Mouse (Mus musculus) heart, adult 2 months (tissue): ENCODE results near the gene D430041D05Rik. TPM values are rescaled to one million over a fixed set of nuclear protein-coding genes. Genes with fewer than 3 reads are reported as not detected.

ENCODE experiments used
- DNase-seq, 2 experiments: peaks; one replicate each; pipeline ENCODE4 v3.0.0; 2021
- H3K27ac ChIP-seq: fragments of 200-600 bp; 2 replicates; pipeline ENCODE4 v1.8.1; 2022
- H3K27me3 ChIP-seq: fragments of 200-500 bp; 2 replicates; pipeline ENCODE4 v1.6.1; 2012; ENCODE audit warnings: mild to moderate bottlenecking, low read length, inconsistent platforms, mixed read lengths; ENCODE audit not compliant: control insufficient read depth, insufficient read depth
- H3K36me3 ChIP-seq: fragments of 200-500 bp; 2 replicates; pipeline ENCODE4 v1.6.1; 2012; ENCODE audit warnings: low read length, inconsistent platforms; ENCODE audit not compliant: control insufficient read depth, insufficient read depth
- H3K4me1 ChIP-seq: fragments of 200-500 bp; 2 replicates; pipeline ENCODE4 v1.6.1; 2011; ENCODE audit warnings: low read length; ENCODE audit not compliant: control insufficient read depth, insufficient read depth
- H3K4me3 ChIP-seq: fragments of 200-600 bp; 2 replicates; pipeline ENCODE4 v1.8.1; 2022
- H3K79me2 ChIP-seq: fragments of 200-500 bp; replicated peaks from 2 replicates; pipeline ENCODE4 v1.6.1; 2012; ENCODE audit warnings: mild to moderate bottlenecking, inconsistent platforms, low read length, moderate library complexity, mixed read lengths; ENCODE audit not compliant: control insufficient read depth, insufficient read depth
- H3K9ac ChIP-seq: fragments of 200-500 bp; 2 replicates; pipeline ENCODE4 v1.6.1; 2012; ENCODE audit warnings: low read depth, mild to moderate bottlenecking, control low read depth, inconsistent platforms, low read length, mixed read lengths
- CTCF ChIP-seq: fragments of 200-600 bp; IDR thresholded peaks from 2 replicates; pipeline ENCODE4 v1.8.1; 2022; ENCODE audit warnings: antibody characterized with exemption, mild to moderate bottlenecking, moderate library complexity
- EP300 ChIP-seq: fragments of 200-500 bp; IDR thresholded peaks from 2 replicates; pipeline ENCODE4 v1.6.1; 2011; ENCODE audit warnings: low read depth, low read length, control low read depth; ENCODE audit not compliant: insufficient read depth
- POLR2A ChIP-seq: fragments of 200-500 bp; IDR thresholded peaks from 2 replicates; pipeline ENCODE4 v1.6.1; 2011; ENCODE audit warnings: mild to moderate bottlenecking, low read depth, low read length, control low read depth; ENCODE audit not compliant: insufficient read depth
- WGBS: fragments of 180-500 bp; shearing (Covaris S2); methylation state at CpG from one replicate; pipeline ENCODE4 v1.1.7; 2018; 5-methylcytosine and 5-hydroxymethylcytosine counted together
- intact Hi-C: fragments of 180-260 bp; cut with DNase I; formaldehyde crosslinking; loops from one replicate; pipeline ENCODE4 v1.15.1; 2025
- polyA plus RNA-seq: library from polyadenylated mRNA; depleted of rRNA; stranded (reverse); fragments of >200 nt; gene quantifications from 2 replicates; pipeline ENCODE4 v1.2.3, GENCODE M21; 2012
- total RNA-seq, 2 experiments: library from RNA; stranded (reverse); gene quantifications; 2 replicates each; pipeline ENCODE4 v1.2.3; 2021

Gene D430041D05Rik
- total and polyA plus RNA-seq, 3 experiments, result 0.02 to 0.08 (median 0.05) TPM

DNA sequence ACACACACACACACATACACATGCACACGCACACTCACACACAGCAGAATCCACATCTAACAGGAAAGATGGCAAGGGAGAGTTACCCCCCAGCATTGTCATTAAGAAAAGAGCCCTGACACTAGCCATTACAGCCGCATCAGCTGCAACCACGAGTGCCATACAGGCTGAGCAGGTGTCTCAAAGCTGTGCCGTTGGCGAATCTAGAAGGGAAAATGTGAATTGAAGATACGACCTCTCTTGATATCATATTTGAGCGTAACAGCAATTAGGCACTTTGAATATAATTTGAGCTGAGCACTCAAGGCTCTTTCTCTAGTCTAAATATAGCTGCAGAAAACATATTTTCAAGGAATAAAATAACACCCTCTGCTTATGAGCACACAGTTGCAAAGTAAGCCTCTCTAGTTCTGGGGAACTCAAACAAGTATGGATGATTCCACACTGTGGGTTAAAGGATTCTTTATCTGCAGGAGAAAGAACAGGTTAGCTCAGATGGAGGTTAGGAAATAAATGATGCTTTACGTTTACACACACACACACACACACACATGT lies 127.3 kb downstream of the D430041D05Rik start:
- Histone ChIP-seq H3K27ac (no peak overlapping the region), H3K4me3 (no peak overlapping the region), H3K36me3 (no peaks in the 10 kb centered on the region), H3K9ac (no peak overlapping the region), H3K4me1 (no peaks in the 10 kb centered on the region), H3K79me2 (no peaks in the 10 kb centered on the region), H3K27me3 (no peaks in the 10 kb centered on the region)
- TF ChIP-seq EP300, result no peak
- TF ChIP-seq CTCF, result no peak
- no peak for TF ChIP-seq POLR2A
- no peak for DNase-seq
- intact Hi-C loops, result no loop called here
- 86% methylated on average over 8 of the region's 8 CpGs for WGBS

- Histone ChIP-seq H3K9ac (no peak overlapping the region), H3K4me1 (no peaks in the 10 kb centered on the region), H3K27ac (no peak overlapping the region), H3K79me2 (no peaks in the 10 kb centered on the region), H3K27me3 (no peaks in the 10 kb centered on the region), H3K36me3 (no peaks in the 10 kb centered on the region), H3K4me3 (no peak overlapping the region)
- 73% methylated on average over 2 of the region's 2 CpGs for WGBS
- DNase-seq, result no peak
- intact Hi-C loops, result no loop called here
- TF ChIP-seq CTCF, result no peak
- TF ChIP-seq EP300, result no peak
These were observed 128.0 kb downstream of the D430041D05Rik start for GRCm38 (mm10) chr2:104282835-104283234.

DNA sequence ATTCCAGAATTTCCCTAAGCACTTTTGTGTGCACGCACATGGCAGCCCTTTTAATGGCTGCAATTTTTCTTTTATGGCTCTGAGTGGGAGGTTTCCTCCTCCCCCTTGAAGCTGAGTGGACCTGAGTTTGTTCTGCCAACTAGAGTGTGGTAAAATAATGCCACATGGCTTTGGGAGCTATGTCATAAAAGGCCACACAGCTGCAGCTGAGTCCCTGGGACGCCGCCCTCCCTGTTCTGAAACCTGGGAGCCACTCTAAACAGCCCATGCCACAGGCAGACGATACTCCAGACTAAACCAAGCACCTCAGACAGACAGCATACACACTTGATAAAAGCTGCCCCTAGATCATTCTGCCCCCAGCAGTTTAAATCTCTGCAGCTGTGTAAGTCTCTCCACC lies 143.8 kb downstream of the D430041D05Rik start:
- no peak overlapping the region for H3K9ac ChIP-seq
- H3K4me3 ChIP-seq, result no peak overlapping the region
- no peaks in the 10 kb centered on the region for H3K4me1 ChIP-seq
- intact Hi-C loops, result no loop called here
- no peak for DNase-seq
- TF ChIP-seq POLR2A, result no peak
- no peaks in the 10 kb centered on the region for H3K79me2 ChIP-seq
- no peaks in the 10 kb centered on the region; the same call in 1 of the 2 replicates for H3K27me3 ChIP-seq
- WGBS, result 53% methylated on average over 4 of the region's 4 CpGs
- H3K27ac ChIP-seq, result no peak overlapping the region
- no peaks in the 10 kb centered on the region for H3K36me3 ChIP-seq

DNA sequence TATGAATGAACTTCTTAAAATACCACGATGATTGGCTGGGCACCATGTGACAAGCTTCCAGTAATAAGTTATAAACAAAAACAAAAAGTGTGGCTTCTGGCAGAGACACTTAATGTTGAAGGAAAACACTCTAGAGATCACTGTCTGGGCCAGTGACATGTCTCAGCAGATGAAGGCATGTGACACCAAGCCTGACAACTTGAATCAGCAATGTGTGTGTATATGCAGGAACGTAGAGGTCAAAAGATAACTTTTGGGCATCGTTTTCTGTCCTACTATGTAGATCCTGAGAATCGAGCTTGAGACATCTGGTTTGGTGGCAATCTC lies 149.1 kb downstream of the D430041D05Rik start:
- H3K4me3 ChIP-seq, result no peak overlapping the region
- no peaks in the 10 kb centered on the region for H3K4me1 ChIP-seq
- intact Hi-C loops, result no loop called here
- H3K79me2 ChIP-seq, result no peaks in the 10 kb centered on the region
- no peak overlapping the region for H3K9ac ChIP-seq
- no peak for DNase-seq
- no peaks in the 10 kb centered on the region for H3K36me3 ChIP-seq
- no peak overlapping the region for H3K27ac ChIP-seq
- WGBS, result 63% methylated on average over 4 of the region's 4 CpGs
- TF ChIP-seq POLR2A (no peak), EP300 (no peak), CTCF (no peak)
- H3K27me3 ChIP-seq, result no peaks in the 10 kb centered on the region

DNA sequence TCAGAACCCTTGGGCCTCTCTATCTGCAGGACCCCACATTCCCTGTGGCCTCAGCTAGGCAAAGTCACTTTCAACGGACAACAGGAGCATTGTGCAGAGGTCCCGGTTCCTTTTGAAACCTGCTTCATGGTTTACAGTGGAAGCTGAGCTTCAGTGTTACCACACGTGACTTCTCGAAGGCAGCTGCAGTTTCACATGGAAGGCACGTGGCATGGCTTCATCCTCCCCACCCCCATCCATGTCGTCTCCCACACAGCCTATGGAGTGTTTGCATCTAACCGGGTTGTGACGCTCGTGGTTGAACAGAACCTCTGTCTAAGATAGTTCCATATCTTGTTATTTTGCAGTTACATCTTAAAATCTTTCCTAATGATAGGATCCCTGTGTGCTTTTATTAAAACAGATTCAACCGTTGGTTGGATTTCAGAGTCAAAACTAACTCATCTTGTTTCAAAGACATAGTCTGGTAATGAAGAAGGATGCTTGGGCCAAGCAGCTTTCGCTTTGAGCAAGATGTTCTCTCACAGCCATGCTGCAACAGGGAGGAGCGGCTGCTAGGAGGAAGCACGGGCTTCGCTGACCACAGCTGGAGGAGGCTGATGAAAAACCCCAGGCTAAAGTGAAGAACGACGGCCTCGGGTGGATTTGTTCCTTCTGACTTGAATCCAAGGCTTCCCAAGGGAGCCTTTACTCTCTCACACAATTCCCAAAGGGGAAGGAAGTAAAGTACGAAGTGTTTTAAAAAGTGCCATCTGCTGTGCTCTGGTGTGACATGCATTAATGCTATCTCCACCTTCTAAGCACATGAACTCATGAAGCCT lies 149.7 kb downstream of the D430041D05Rik start:
- WGBS, result 67% methylated on average over 18 of the region's 18 CpGs
- Histone ChIP-seq H3K9ac (no peak overlapping the region), H3K79me2 (no peaks in the 10 kb centered on the region), H3K4me1 (no peaks in the 10 kb centered on the region), H3K4me3 (no peak overlapping the region), H3K27me3 (no peaks in the 10 kb centered on the region), H3K36me3 (no peaks in the 10 kb centered on the region), H3K27ac (no peak overlapping the region)
- TF ChIP-seq CTCF (no peak), EP300 (no peak), POLR2A (no peak)
- DNase-seq, result no peak
- intact Hi-C loops, result no loop called here

DNA sequence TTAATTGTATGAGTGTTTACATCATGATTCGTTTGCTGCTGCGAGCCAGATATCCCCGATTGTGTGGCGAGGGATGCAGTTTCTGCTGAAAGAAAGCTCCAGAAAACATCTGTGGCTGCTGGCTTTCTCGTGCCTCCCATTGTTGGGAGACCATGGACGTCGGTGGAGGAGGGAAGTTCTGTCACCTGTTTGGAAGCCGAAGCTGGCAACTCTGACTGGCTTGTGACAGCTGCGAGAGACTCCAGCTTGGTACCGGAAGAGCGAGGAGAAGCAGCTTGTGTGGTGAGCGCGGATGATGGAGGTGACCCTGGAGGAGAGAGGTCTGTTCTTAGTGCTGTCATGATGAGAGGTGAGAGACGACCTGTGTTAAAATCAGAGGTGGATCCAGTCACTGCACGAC lies 154.2 kb downstream of the D430041D05Rik start:
- no peaks in the 10 kb centered on the region for H3K36me3 ChIP-seq
- H3K4me1 ChIP-seq, result no peaks in the 10 kb centered on the region
- no peak overlapping the region for H3K4me3 ChIP-seq
- H3K9ac ChIP-seq, result no peak overlapping the region
- H3K27ac ChIP-seq, result no peak overlapping the region
- no peak for TF ChIP-seq EP300
- no peak for TF ChIP-seq POLR2A
- TF ChIP-seq CTCF, result no peak
- DNase-seq, result no peak
- H3K79me2 ChIP-seq, result no peaks in the 10 kb centered on the region
- intact Hi-C loops, result no loop called here
- 65% methylated on average over 15 of the region's 15 CpGs for WGBS
- no peaks in the 10 kb centered on the region for H3K27me3 ChIP-seq
